Mouse (Mus musculus): ENCODE results near the gene Alpl. TPM values are rescaled to one million over a fixed set of nuclear protein-coding genes. Genes with fewer than 3 reads are reported as not detected.

Gene Alpl
- total RNA-seq, 1 experiment from 2014 or later: not detected

DNA sequence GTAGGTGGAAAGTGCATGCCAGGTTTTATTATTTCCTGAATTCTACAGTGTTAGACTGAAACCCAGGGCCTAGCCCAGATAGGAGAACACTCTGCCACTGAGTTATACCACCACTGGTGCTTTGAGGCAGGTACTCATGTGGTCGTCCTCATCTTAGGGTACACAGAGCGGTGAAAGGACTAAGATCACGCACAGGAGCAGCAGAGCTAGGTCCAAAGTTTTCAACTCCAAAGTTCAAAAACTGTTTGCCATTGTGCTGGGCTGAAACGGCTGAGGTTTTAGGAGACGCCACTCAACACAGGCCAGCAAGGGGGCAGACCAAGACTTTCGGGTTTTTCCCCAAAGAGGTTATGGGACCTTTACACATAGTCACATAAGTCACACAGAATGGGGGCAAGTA lies 21.7 kb downstream of the Alpl start:
- ATAC-seq (replicated peaks; ENCODE audit: insufficient number of reproducible peaks, low FRiP score, low TSS enrichment, poor library complexity, severe bottlenecking): no peak

DNA sequence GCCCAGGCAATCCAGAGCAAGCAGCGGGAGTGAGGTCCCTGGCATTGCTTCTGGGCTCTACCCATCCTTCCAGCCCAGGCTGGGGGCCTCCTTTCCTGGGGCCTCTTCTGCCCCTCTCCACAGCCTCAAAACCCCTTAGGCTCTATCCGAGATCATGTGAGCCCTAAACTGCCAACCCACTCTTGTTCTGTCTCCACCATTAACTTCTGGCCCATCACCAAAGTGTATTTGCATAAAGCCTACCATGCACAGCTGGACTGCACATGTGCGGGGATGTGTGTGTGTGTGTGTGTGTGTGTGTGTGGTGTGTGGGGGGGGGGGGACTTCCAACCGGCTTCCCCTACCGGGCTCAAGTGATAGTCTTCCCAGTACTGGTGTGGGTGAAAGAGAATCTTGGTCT lies 22.2 kb downstream of the Alpl start:
- no peak for ATAC-seq (replicated peaks; ENCODE audit: insufficient number of reproducible peaks, low FRiP score, low TSS enrichment, poor library complexity, severe bottlenecking)

DNA sequence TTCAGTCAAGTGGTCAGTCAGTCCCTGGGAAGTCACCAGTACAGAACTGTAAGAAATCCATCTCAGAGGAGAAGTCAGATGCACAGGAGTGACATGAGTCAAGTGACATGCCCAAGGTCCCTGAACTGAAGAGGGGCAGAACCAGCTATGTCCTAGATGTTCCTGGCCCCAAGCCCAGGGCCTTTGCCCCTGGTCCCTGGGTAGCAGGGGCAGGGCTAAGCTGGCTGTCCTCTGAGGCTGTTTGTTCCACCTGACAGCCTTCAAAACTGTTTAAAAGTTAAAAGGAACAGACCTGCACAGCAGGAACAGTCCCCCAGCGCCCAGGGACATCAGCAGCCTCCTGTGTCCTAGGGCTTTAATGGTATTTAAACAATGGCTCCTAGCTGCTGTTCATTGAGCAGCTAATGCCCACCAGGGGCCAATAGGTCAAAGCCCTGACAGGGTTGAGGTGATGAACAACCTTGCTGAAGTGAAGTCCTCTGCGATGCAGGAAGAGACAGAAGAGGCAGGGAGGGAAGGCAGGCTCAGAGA lies 22.8 kb downstream of the Alpl start:
- ATAC-seq (replicated peaks; ENCODE audit: insufficient number of reproducible peaks, low FRiP score, low TSS enrichment, poor library complexity, severe bottlenecking): no peak

DNA sequence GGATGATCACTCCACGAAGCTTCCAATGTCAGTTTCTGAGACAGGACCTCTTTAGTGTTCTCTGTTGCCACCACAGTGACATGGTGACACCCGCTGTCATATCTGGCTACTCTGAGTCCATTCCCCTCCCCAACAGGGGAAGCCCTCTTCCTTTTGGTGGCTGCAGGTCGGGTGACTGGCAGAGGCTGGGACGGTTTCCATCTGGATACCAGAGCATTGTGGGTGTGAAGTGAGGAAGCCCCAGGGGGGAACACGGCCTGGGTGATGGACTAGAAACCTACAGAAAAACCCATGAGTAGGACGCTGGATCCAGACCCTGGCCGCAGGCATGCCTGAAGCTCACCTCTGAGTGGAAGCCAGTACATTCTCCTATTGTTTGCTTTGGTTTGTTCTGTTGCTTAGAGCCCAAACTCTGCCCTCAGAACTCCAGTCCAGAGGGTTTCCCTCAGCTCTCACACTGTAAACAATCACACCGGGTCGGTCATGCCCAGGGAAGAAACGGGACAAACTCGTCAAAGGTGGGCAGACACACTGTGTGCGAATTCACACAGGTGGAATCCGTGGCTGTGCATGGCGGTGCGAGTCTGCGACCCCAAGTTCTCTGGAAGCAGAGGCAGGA lies 23.6 kb downstream of the Alpl start:
- no peak for ATAC-seq (replicated peaks; ENCODE audit: insufficient number of reproducible peaks, low FRiP score, low TSS enrichment, poor library complexity, severe bottlenecking)

DNA sequence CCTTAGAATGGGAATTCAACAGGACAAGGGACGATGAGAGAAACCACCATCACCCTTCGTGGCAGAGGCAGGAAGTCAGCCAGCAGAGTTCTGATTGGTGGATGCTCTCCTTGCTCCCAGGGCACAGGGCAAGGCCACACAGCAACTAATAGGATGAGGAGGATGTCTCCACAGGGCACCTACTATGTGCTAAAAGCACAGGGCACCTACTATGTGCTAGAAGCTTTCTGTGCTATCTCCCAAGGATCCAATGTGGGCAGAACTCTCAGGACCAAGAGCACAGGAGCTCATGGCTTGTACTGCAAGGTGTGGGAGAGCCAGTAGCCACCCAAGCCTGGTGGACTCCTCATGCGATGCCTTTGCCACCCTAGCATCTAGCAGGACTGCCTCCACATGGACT lies 24.4 kb downstream of the Alpl start:
- ATAC-seq (replicated peaks; ENCODE audit: insufficient number of reproducible peaks, low FRiP score, low TSS enrichment, poor library complexity, severe bottlenecking): no peak

DNA sequence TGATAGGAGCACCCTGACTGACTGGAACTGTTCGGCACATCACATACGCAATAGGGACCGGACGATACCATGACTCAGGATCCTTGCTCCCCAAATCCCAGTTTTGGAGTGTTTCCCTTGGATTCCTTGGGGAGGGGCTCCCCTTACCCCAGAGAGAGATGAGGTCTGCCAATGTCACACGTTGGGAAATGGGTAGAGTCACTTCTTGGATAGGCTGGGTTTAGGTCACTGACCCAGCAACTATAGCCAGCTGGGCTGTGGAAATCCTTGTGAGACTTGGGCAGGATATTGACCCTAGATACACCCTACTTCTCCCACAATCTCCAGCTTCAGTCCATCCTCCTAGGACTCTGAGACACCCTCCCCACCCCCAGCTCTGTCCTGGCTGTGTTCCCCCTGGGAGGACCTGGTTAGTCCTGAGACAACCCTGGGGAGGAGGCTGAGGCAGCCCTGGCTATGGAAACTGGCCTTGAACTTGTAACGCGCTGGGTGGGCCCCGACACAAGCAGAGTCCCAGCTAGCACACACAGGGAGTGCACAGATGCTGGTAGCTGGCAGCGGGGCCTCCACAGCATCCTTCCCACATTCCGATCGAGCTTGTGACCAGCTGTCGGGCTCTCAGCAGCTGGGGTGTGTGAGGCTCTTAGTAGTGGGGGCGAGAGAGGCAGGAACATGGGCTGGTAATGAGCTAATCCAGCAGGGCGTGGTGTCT lies 25.1 kb downstream of the Alpl start:
- no peak for ATAC-seq (replicated peaks; ENCODE audit: insufficient number of reproducible peaks, low FRiP score, low TSS enrichment, poor library complexity, severe bottlenecking)

DNA sequence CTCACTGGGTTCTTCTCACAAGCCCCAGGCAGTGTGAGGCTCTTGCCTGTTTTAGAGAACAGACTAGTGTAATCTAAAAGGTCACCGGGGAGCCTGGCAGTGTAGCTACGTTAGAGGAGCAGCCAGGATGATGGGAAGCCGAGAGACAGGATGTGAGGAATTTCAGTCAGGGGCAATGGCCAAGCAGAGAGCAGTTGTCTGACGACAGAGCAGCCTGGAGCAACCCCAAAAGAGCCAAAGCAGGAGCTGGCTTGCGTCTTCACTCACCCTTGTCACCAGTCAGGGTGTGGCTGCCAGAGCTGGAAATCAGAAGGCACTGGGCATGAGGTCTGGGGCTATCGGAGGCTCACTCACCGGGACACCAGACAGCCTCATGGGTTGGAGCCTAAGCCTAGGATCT lies 26.5 kb downstream of the Alpl start:
- no peak for ATAC-seq (replicated peaks; ENCODE audit: insufficient number of reproducible peaks, low FRiP score, low TSS enrichment, poor library complexity, severe bottlenecking)

DNA sequence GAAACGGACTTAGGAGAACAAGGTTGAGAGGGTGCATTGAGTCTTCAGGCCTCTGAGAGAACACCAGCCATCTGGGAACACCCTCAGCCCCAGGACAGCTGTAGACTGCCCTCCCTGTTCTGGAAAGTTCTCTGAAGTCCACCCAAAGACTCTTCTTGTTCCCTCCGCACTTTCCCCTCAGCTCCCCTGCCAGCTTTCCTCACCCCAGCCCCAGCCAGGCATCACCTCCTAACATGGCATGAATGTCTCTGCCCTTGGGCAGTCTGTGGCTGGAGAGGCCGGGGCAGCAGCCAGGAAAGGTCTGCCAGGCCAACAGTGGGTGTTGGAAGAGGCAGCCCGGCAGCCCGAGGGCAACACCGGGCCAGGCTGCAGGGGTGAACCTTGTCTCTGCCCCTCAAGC lies 27.4 kb downstream of the Alpl start:
- ATAC-seq (replicated peaks; ENCODE audit: insufficient number of reproducible peaks, low FRiP score, low TSS enrichment, poor library complexity, severe bottlenecking): no peak

DNA sequence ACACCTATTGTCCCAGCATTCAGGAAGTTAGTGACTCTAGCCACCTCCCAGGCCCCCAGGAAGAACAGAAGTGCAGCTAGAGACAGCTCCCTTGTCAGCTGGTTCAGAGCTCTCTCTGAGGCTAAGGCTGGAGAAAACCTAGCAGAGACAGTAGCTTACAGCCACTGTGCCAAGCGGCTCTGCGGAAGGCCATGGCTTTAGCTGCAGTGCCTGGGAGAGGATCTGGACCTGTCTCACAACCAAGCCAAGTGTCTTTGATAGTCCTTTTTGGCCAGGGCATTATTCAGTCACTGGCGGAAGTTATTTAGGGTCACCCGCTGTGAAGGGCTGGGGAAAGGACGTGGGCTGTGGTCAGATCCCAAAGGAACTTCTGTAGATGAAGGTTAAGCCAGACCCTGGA lies 27.8 kb downstream of the Alpl start:
- ATAC-seq (replicated peaks; ENCODE audit: insufficient number of reproducible peaks, low FRiP score, low TSS enrichment, poor library complexity, severe bottlenecking): no peak

DNA sequence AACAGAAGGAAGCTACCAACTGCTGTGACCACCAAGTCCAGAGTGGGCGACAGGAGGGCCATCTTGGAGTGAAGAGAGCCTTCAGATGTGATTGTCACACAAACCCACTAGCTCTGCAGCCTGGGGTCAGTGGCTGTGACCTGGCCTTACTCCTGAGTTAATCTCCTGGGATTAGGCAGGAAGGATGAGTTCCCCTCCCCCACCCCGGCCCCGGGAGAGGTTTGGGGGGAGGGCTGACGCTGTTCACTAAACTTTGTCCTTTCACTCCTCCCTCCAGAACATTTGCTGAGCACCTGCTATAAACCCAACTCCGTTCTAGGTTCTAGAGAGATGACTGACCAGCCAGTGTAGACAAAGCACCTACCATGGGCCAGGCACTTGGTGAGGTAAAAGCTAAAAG lies 29.8 kb downstream of the Alpl start:
- no peak for ATAC-seq (replicated peaks; ENCODE audit: insufficient number of reproducible peaks, low FRiP score, low TSS enrichment, poor library complexity, severe bottlenecking)

DNA sequence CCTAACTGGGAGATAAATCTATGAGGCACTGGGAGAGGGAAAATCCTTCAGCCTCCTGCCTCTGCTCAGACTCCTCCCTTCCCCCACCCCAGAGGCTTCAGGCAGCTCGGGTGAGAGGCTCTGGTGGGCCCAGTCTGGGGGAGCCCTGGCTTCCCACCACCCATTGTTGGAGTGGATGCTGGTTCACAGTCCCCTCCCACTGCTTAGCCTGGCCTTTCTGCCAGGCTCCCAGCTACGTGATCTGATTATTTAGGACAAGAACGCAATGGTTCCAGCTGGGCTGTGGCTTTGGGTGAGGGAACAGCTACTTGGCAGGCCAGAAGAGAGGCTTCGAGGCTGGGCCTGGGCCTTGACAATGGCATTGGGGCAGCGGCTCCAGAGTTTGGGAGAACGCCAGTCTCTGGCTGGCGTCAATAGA lies 30.6 kb downstream of the Alpl start:
- no peak for ATAC-seq (replicated peaks; ENCODE audit: insufficient number of reproducible peaks, low FRiP score, low TSS enrichment, poor library complexity, severe bottlenecking)

DNA sequence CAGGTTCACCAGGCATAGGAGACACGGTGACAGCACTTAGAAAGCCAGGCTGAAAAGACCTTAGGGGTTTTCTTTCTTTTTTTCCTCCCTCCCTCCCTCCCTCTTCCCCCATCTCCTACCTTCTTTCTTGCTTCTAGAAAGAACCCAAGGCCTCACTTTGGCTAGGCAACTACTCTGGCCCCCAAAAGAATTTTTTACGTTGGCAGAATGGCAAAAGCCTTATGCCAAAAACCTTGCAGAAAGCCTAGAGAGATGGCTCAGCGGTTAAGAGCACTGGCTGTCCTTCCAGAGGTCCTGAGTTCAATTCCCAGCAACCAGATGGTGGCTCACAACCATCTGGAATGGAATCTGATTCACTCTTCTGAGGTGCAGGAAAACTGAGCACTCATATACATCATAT lies 31.6 kb downstream of the Alpl start:
- no peak for ATAC-seq (replicated peaks; ENCODE audit: insufficient number of reproducible peaks, low FRiP score, low TSS enrichment, poor library complexity, severe bottlenecking)

DNA sequence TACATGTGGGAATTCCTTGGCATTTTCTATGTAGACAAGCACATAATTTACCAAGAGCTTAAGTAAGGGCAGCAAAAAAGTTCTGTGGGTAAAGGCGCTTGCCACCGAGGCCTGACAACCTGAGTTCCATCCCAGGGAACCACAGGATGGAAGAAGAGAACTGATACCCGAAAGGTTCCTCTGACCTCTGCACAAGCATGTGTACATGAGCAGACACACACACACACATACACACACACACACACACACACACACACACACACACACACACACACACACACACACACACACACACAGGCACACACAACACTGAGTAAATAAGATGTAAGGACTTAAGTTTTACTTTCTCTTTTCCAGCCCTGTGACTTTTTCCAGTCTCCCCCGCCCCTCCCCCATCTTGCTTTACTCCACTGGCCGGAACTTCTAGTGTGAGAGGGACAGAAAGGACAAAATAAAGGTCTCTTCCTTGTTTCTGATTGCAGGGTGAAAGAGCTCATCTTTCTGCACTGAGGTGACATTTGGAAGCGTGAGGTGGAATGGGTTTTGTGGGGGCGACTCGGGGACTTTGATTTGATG lies 32.2 kb downstream of the Alpl start:
- no peak for ATAC-seq (replicated peaks; ENCODE audit: insufficient number of reproducible peaks, low FRiP score, low TSS enrichment, poor library complexity, severe bottlenecking)

DNA sequence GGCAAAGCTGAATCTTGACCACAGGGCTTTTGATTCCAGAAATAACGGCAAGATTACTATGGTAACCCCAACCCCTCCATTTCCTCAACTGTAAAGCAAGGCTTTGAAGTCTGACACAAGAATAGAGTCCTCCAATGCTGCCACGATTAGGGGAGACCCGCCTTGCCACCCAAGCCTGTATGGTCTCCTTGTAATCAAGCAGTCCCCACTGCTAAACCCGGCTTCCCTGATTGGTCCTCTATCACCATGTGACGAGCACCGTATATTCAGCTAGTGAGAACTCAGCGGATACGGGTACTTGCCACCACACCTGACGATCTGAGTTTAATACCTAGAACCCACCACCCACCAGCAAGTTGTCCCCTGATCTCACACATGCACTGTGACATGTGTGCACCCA lies 33.3 kb downstream of the Alpl start:
- no peak for ATAC-seq (replicated peaks; ENCODE audit: insufficient number of reproducible peaks, low FRiP score, low TSS enrichment, poor library complexity, severe bottlenecking)

DNA sequence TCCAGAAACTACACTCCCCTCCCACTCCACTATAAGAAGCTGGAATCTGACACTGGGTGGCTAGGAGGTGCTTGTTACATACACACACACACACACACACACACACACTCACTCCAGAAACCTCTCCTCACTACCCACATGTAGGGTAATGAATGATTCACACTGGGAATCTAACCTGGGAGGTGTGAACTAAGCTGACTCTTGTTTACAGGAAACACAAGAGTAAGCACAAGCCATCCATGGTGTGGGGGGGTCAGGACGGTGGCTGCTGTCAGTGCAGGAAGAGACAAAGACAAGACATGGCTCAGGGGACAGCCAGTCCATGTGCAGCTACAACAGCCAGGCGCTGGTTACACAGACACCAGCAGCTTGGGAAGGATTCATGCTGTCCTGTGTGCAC lies 41.7 kb downstream of the Alpl start:
- no peak for ATAC-seq (replicated peaks; ENCODE audit: insufficient number of reproducible peaks, low FRiP score, low TSS enrichment, poor library complexity, severe bottlenecking)

DNA sequence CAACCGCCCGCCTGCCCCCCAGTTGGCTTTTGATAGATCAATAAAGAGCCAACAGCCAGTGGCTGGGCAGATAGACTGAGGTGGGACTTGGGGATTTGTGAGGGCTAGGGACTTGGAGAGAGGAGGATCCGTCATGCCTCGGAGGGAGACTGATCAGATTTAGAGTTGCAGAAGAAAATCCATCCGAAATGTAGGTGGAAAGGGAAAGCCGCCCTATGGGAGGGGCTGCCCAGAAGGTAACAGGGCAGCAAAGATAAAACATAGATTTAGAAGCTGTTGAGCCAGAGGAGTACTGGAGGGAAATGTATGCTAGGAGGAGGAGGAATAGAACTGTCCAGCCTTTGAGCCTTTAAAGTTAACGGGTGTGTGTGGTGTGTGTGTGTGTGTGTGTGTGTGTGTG lies 43.0 kb downstream of the Alpl start:
- no peak for ATAC-seq (replicated peaks; ENCODE audit: insufficient number of reproducible peaks, low FRiP score, low TSS enrichment, poor library complexity, severe bottlenecking)

DNA sequence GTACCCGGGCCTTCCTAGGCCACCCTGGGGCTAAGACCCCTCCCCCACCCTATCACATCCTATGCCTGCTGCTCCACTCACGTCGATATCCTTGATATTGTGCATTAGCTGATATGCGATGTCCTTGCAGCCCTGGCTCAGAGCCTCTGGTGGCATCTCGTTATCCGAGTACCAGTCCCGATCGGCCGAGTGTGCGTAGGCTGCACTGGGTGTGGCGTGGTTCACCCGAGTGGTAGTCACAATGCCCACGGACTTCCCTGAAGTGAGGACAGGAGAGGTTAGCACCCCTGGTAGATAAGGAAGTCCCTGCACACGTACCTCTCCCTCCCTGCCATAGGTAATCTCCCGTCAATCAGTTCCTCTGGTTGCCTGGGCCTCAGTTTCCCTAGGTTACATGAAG lies 43.7 kb downstream of the Alpl start:
- ATAC-seq (replicated peaks; ENCODE audit: insufficient number of reproducible peaks, low FRiP score, low TSS enrichment, poor library complexity, severe bottlenecking): no peak

DNA sequence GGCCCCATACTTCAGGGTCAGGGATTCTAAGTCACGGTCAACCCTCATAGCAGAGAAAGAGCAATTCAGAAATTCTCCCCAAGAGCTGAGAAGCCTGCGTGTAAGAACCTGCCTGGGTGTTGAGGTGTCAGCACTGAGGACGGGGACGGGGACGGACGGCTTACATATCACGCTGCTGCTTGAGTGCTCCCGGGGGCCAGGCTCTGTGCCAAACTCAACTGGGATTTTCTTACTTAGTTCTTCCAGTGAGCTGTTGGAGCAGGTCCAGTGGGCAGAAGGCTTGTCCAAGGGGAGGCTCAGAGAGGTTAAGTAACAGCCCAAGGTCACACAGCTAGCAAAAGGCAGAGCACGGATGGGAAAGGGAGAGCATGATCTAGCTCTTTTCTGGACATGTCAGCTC lies 44.5 kb downstream of the Alpl start:
- ATAC-seq (replicated peaks; ENCODE audit: insufficient number of reproducible peaks, low FRiP score, low TSS enrichment, poor library complexity, severe bottlenecking): no peak

DNA sequence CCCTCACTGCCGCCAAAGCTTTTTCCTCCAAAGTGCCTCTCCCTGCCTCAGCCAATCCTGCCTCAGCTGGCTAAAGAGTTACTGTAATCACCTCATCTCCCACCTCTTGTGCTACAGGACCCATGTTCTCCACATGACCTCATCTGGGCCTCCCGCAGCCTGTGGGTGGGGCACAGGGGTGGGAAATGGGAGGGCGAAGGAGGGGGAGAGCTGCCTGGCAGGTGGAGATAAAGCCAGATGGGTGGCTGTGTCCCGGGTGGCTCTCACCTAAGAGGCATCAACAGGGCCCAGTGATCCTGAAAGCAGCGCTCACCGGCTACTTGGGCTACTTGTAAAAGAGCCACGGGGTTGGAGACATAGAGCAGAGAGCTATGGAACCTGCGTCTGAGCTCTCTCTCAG lies 44.9 kb downstream of the Alpl start:
- no peak for ATAC-seq (replicated peaks; ENCODE audit: insufficient number of reproducible peaks, low FRiP score, low TSS enrichment, poor library complexity, severe bottlenecking)

DNA sequence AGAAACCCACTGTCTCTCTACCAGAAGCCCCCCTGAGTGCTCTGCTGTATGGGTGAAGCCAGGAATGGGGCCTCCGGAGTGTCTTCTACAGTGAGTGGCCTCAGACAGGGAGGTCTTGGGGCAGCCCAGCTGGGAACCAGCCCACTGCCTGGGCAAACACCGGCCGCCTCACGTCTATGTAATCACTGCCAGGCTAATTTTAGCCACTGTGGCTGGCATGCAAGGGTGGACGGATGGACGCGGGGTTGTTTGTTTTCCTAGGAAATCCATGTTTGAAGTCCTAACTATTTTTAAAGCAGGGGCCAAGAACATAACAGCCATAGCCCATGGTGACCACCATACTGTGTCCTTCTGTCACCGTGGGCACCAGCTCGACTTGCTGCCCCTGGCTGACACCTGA lies 46.1 kb downstream of the Alpl start:
- no peak for ATAC-seq (replicated peaks; ENCODE audit: insufficient number of reproducible peaks, low FRiP score, low TSS enrichment, poor library complexity, severe bottlenecking)
